Mouse (Mus musculus): ENCODE results near the gene Galnt16. TPM values are rescaled to one million over a fixed set of nuclear protein-coding genes. Genes with fewer than 3 reads are reported as not detected.

Galnt16 gene
- polyA plus RNA-seq, 1 experiment from 2014 or later: 0.48 TPM

GRCm38 (mm10) chr12:80644506-80644868, 126.4 kb downstream of the Galnt16 start:
- 5% methylated on average over 18 of the region's 18 CpGs for WGBS (ENCODE audit: insufficient replicate concordance)
- Histone ChIP-seq H3K4me3 (peak overlapping the region; percentile 87), H3K4me1 (peaks cover 65% of the 10 kb centered on the region), H3K27me3 (replicated peaks) (no peaks in the 10 kb centered on the region), H3K4me2 (peak overlapping the region; percentile 96), H3K36me3 (peaks cover 62% of the 10 kb centered on the region), H3K9me3 (replicated peaks) (no peaks in the 10 kb centered on the region), H3K27ac (peak overlapping the region; percentile 84), H3K9ac (peak overlapping the region; percentile 80)
- ATAC-seq: no peak

- Histone ChIP-seq H3K4me2 (peak overlapping the region; percentile 96), H3K4me1 (peaks cover 67% of the 10 kb centered on the region), H3K4me3 (0 out of 2 replicates have a peak overlapping the region, but pooled peaks have one; percentile 87), H3K9ac (no peak overlapping the region), H3K9me3 (replicated peaks) (no peaks in the 10 kb centered on the region), H3K27me3 (replicated peaks) (no peaks in the 10 kb centered on the region), H3K27ac (no peak overlapping the region), H3K36me3 (peaks cover 48% of the 10 kb centered on the region)
- WGBS (ENCODE audit: insufficient replicate concordance): 90% methylated on average over 3 of the region's 3 CpGs
- ATAC-seq: no peak
Measured at GRCm38 (mm10) chr12:80646377-80646776, 128.3 kb downstream of the Galnt16 start.

- Histone ChIP-seq H3K9me3 (replicated peaks) (no peaks in the 10 kb centered on the region), H3K36me3 (peaks cover 14% of the 10 kb centered on the region), H3K4me2 (no peak overlapping the region), H3K4me3 (no peak overlapping the region), H3K27ac (no peak overlapping the region), H3K9ac (no peak overlapping the region), H3K4me1 (peaks cover 28% of the 10 kb centered on the region), H3K27me3 (replicated peaks) (no peaks in the 10 kb centered on the region)
- no peak for ATAC-seq
- WGBS (ENCODE audit: insufficient replicate concordance): 84% methylated on average over 7 of the region's 7 CpGs
Measured at GRCm38 (mm10) chr12:80653951-80654658, 136.0 kb downstream of the Galnt16 start.

- peaks cover 25% of the 10 kb centered on the region for H3K4me1 ChIP-seq
- no peak for ATAC-seq
- no peak overlapping the region for H3K4me2 ChIP-seq
- H3K36me3 ChIP-seq: peaks cover 11% of the 10 kb centered on the region
- WGBS (ENCODE audit: insufficient replicate concordance): 82% methylated on average over 3 of the region's 3 CpGs
- H3K27ac ChIP-seq: no peak overlapping the region
- H3K27me3 ChIP-seq (replicated peaks): no peaks in the 10 kb centered on the region
- H3K9ac ChIP-seq: no peak overlapping the region
- H3K4me3 ChIP-seq: no peak overlapping the region
- no peaks in the 10 kb centered on the region for H3K9me3 ChIP-seq (replicated peaks)
Measured at GRCm38 (mm10) chr12:80654659-80655025, 136.6 kb downstream of the Galnt16 start.

GRCm38 (mm10) chr12:80658661-80659060, 140.6 kb downstream of the Galnt16 start:
- H3K4me2 ChIP-seq: no peak overlapping the region
- peaks cover 28% of the 10 kb centered on the region for H3K4me1 ChIP-seq
- H3K9ac ChIP-seq: no peak overlapping the region; the same call in 1 of the 2 replicates
- peaks cover 18% of the 10 kb centered on the region for H3K36me3 ChIP-seq
- H3K9me3 ChIP-seq (replicated peaks): no peaks in the 10 kb centered on the region
- no peaks in the 10 kb centered on the region for H3K27me3 ChIP-seq (replicated peaks)
- H3K27ac ChIP-seq: no peak overlapping the region
- H3K4me3 ChIP-seq: no peak overlapping the region
- ATAC-seq: no peak
- WGBS (ENCODE audit: insufficient replicate concordance): 65% methylated on average over 6 of the region's 6 CpGs

GRCm38 (mm10) chr12:80662322-80662721, 144.2 kb downstream of the Galnt16 start:
- Histone ChIP-seq H3K36me3 (peaks cover 30% of the 10 kb centered on the region), H3K9me3 (replicated peaks) (no peaks in the 10 kb centered on the region), H3K9ac (no peak overlapping the region), H3K4me2 (no peak overlapping the region), H3K27ac (no peak overlapping the region), H3K27me3 (replicated peaks) (no peaks in the 10 kb centered on the region), H3K4me1 (peaks cover 25% of the 10 kb centered on the region), H3K4me3 (no peak overlapping the region)
- ATAC-seq: no peak
- WGBS (ENCODE audit: insufficient replicate concordance): 88% methylated on average over 10 of the region's 10 CpGs

GRCm38 (mm10) chr12:80663935-80664334, 145.9 kb downstream of the Galnt16 start:
- 75% methylated on average over 2 of the region's 2 CpGs for WGBS (ENCODE audit: insufficient replicate concordance)
- no peak overlapping the region for H3K4me2 ChIP-seq
- no peaks in the 10 kb centered on the region for H3K27me3 ChIP-seq (replicated peaks)
- no peak overlapping the region for H3K9ac ChIP-seq
- no peaks in the 10 kb centered on the region for H3K9me3 ChIP-seq (replicated peaks)
- no peak overlapping the region; the same call in 1 of the 2 replicates for H3K27ac ChIP-seq
- H3K36me3 ChIP-seq: peaks cover 43% of the 10 kb centered on the region
- H3K4me3 ChIP-seq: no peak overlapping the region
- peaks cover 16% of the 10 kb centered on the region for H3K4me1 ChIP-seq
- no peak for ATAC-seq

GRCm38 (mm10) chr12:80668391-80668790, 150.3 kb downstream of the Galnt16 start:
- H3K4me1 ChIP-seq: peaks cover 4% of the 10 kb centered on the region; the same call in 1 of the 2 replicates
- no peak for ATAC-seq
- WGBS (ENCODE audit: insufficient replicate concordance): 60% methylated on average over 2 of the region's 2 CpGs
- no peaks in the 10 kb centered on the region for H3K27me3 ChIP-seq (replicated peaks)
- no peak overlapping the region for H3K4me3 ChIP-seq
- no peak overlapping the region for H3K9ac ChIP-seq
- peaks cover 44% of the 10 kb centered on the region for H3K36me3 ChIP-seq
- H3K4me2 ChIP-seq: no peak overlapping the region
- H3K27ac ChIP-seq: no peak overlapping the region
- H3K9me3 ChIP-seq (replicated peaks): no peaks in the 10 kb centered on the region

- no peak overlapping the region for H3K27ac ChIP-seq
Measured at GRCm38 (mm10) chr12:80673170-80673569, 155.1 kb downstream of the Galnt16 start.

More at GRCm38 (mm10) chr12:80673170-80673569, 155.1 kb downstream of the Galnt16 start:
- Histone ChIP-seq H3K27me3 (replicated peaks) (no peaks in the 10 kb centered on the region), H3K4me3 (no peak overlapping the region), H3K4me1 (no peaks in the 10 kb centered on the region), H3K36me3 (peaks cover 60% of the 10 kb centered on the region), H3K9ac (no peak overlapping the region), H3K4me2 (no peak overlapping the region), H3K9me3 (replicated peaks) (no peaks in the 10 kb centered on the region)
- ATAC-seq: peak; percentile 70
- 15% methylated on average over 3 of the region's 3 CpGs for WGBS (ENCODE audit: insufficient replicate concordance)

Other genes starting within 250 kb of the Galnt16 start
- gene Dcaf5, start 81.7 kb upstream of the Galnt16 start, polyA plus RNA-seq (2016; fragmentation: Nextera tagmentation; extraction: Ambion mirVana): 5.1 and 5.6 TPM in 2 replicates
- gene Exd2, start 55.2 kb upstream of the Galnt16 start, polyA plus RNA-seq (2016; fragmentation: Nextera tagmentation; extraction: Ambion mirVana): 10.6 and 10.9 TPM in 2 replicates
- 15.3 and 15.7 TPM in 2 replicates for gene Slc39a9, start 125.6 kb downstream of the Galnt16 start, polyA plus RNA-seq (2016; fragmentation: Nextera tagmentation; extraction: Ambion mirVana)
- gene Erh, start 126.1 kb downstream of the Galnt16 start, polyA plus RNA-seq (2016; fragmentation: Nextera tagmentation; extraction: Ambion mirVana): 188 and 195 TPM in 2 replicates
- 0.44 and 0.66 TPM in 2 replicates for gene Plekhd1, start 174.3 kb downstream of the Galnt16 start, polyA plus RNA-seq (2016; fragmentation: Nextera tagmentation; extraction: Ambion mirVana)
- not detected in 2 replicates for gene Ccdc177, start 242.4 kb downstream of the Galnt16 start, polyA plus RNA-seq (2016; fragmentation: Nextera tagmentation; extraction: Ambion mirVana)